Mouse (Mus musculus) lung, adult 2 months (tissue): ENCODE measurements at regions not wholly inside any gene's neighbourhood (a gene's known extent, or its start where the extent isn't known, plus 50 kb on each side); places are given as distances from the start of the nearest gene placed in this dataset.

Source experiments
- DNase-seq: peaks from one replicate; pipeline ENCODE4 v3.0.0; 2022
- H3K4me1 ChIP-seq: fragments of 200-500 bp; 2 replicates; pipeline ENCODE4 v1.6.1; 2011; ENCODE audit warnings: low read length; ENCODE audit not compliant: control insufficient read depth, insufficient read depth
- H3K4me3 ChIP-seq: fragments of 200-500 bp; replicated peaks from 2 replicates; pipeline ENCODE3; 2011; ENCODE audit warnings: low read depth, mild to moderate bottlenecking, control low read depth, low read length; ENCODE audit errors: extremely low read depth
- CTCF ChIP-seq: fragments of 200-500 bp; IDR thresholded peaks from 2 replicates; pipeline ENCODE4 v1.5.1; 2011; ENCODE audit warnings: mild to moderate bottlenecking, low read length, control low read depth; ENCODE audit not compliant: insufficient read depth
- POLR2A ChIP-seq: fragments of 200-500 bp; IDR thresholded peaks from 2 replicates; pipeline ENCODE4 v1.6.1; 2011; ENCODE audit warnings: low read depth, mild to moderate bottlenecking, control low read depth, low read length, borderline replicate concordance; ENCODE audit errors: extremely low read depth
- WGBS: fragments of 180-500 bp; shearing (Covaris S2); methylation state at CpG from one replicate; pipeline ENCODE4 v1.1.7; 2018; 5-methylcytosine and 5-hydroxymethylcytosine counted together

DNA sequence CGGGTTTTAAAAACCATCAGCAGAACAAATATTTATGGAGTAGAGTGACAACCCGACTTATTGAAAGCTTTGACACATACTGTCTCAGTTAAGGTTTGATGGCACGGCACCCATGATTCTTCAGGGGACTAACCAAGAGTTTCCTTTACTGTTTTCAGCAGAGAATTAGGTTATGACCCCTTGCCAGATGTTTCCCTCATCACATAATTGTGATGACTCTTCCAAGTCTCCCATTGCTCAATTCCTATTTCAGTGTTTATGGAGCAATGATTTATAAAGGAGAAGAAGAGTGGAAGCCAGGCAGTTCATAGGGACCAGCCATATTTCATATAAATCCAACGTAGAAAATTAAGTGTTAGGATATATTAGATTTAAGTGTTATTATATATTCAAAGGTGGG, 181.4 kb upstream of the Adgrl2 start:
- Histone ChIP-seq H3K4me1 (no peaks in the 10 kb centered on the region), H3K4me3 (no peak overlapping the region)
- DNase-seq = no peak
- TF ChIP-seq POLR2A = no peak
- TF ChIP-seq CTCF = no peak
- 69% methylated on average over 4 of the region's 4 CpGs for WGBS

DNA sequence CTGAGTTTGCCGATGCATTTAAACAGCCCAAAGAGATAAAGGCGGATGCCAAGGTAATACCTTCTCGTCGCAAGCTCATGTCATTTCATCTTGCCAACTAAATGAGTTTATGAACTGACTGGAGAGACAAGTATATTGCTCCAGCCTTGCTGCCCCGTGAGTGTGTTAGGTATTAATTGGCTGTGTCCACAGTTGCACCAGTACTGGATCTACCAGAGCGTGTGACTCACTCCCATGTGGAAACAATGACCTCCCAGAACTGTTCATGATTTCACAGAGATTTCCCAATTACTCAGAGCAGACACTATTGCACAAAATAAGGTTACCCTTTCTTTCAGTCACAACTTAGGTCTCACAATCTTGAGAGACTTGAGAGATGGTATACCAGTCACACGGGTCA, 179.8 kb upstream of the Adgrl2 start:
- 73% methylated on average over 7 of the region's 7 CpGs for WGBS
- DNase-seq = no peak
- H3K4me1 ChIP-seq = no peaks in the 10 kb centered on the region
- TF ChIP-seq POLR2A = no peak
- TF ChIP-seq CTCF = no peak
- no peak overlapping the region for H3K4me3 ChIP-seq

DNA sequence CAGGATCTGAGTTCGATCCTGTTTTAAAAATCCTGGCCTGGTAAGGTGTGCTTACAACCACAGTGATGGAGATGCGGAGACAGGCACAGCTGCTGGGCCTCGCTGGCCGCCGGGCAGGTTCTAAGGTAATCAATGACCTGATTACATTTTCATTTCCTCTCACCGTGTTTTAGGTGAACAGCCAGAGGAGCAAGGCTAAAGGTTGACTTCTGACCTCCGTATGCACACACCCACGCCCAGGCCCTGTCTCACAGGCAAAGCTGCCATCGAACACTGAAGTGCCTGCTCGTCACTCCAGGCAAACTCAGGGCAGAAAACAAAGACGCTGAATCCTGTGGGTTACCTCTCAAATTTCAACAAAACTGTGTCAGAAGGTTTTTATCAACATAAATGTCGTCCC, 179.1 kb upstream of the Adgrl2 start:
- no peak for TF ChIP-seq POLR2A
- TF ChIP-seq CTCF = no peak
- no peaks in the 10 kb centered on the region for H3K4me1 ChIP-seq
- no peak for DNase-seq
- H3K4me3 ChIP-seq = no peak overlapping the region
- 80% methylated on average over 12 of the region's 12 CpGs for WGBS

DNA sequence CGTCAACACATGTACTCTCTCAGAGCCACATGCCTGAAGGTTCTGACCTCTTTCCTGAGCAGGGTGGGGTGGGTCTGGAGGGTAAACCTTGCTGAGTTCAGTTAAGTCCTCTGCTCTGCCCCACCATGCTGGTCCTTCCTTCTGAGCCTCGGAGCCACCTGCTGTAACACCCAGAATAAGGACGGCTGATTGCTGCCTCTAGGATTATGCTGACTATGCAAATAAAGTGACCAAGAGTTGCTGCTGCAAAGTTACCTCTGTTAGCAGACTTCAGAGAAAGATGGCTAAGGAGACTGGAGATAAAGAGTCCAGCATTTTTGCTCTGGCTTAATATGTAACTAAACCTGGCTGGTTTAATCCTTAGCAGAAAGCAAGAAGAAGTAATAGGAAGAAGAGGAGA, 177.6 kb upstream of the Adgrl2 start:
- H3K4me1 ChIP-seq = no peaks in the 10 kb centered on the region; the same call in 1 of the 2 replicates
- DNase-seq = no peak
- TF ChIP-seq CTCF (no peak), POLR2A (no peak)
- 70% methylated on average over 3 of the region's 3 CpGs for WGBS
- no peak overlapping the region for H3K4me3 ChIP-seq

DNA sequence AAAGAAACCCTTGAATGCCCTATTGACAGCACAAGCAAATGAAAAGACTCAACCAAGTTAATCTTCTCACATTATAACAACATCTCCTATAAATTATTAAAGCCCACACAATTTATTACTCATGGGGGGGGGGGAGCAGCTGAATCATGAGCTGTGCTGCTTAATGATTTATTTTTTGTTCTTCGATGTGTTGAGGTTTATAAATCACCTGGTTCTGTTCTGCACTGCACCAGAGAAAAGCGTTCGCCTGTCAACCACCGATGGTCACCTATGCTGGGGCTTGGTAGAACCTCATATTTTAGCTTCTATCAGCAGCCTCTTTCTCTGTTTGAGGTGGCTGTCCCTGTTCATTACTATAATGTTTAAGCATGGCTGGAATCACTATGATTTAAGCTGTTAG, 174.4 kb upstream of the Adgrl2 start:
- TF ChIP-seq POLR2A (no peak), CTCF (no peak)
- WGBS = 84% methylated on average over 4 of the region's 4 CpGs
- Histone ChIP-seq H3K4me1 (no peaks in the 10 kb centered on the region; the same call in 1 of the 2 replicates), H3K4me3 (no peak overlapping the region)
- DNase-seq = no peak

DNA sequence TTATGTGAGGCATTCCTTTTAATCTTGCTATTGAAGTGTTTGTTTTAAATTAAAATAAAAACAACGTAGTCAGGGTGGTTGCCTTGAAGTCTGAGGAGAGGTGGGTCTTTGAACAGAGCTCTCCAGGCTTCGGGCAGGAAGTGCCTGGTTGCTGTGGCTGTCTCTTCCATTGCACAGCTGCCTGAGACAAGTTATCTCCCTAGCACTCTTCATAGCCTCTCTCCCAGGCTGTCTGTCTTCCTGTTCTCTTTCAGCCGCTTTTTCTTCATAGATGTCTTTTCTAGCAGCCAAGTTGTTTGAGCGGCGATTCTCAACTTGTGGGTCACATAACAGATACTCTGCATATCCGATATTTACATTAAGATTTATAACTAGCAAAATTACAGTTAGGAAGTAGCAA, 173.2 kb upstream of the Adgrl2 start:
- DNase-seq = no peak
- Histone ChIP-seq H3K4me3 (no peak overlapping the region), H3K4me1 (no peaks in the 10 kb centered on the region; the same call in 1 of the 2 replicates)
- TF ChIP-seq POLR2A = no peak
- no peak for TF ChIP-seq CTCF
- WGBS = 58% methylated on average over 6 of the region's 6 CpGs

DNA sequence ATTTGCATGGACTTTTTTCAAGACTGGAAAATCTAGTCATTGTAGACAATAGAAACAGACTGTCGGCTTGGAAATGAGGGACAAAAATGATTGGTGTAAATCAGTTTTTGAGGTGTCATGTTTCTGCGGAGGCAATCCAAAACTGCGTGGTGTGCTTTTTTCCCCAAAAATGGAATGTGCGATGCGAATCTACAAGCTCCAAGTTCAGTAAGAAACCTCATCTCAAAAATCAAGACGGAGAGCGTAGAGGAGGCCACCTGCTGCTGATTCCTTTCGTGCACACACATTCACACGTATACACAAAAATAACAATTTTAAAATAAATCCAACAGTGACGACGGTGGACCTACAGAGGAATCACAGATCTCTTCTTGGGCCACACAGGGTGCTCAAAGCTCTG, 170.5 kb upstream of the Adgrl2 start:
- Histone ChIP-seq H3K4me1 (no peaks in the 10 kb centered on the region; the same call in 1 of the 2 replicates), H3K4me3 (no peak overlapping the region)
- no peak for DNase-seq
- TF ChIP-seq POLR2A (no peak), CTCF (no peak)
- 92% methylated on average over 11 of the region's 11 CpGs for WGBS

DNA sequence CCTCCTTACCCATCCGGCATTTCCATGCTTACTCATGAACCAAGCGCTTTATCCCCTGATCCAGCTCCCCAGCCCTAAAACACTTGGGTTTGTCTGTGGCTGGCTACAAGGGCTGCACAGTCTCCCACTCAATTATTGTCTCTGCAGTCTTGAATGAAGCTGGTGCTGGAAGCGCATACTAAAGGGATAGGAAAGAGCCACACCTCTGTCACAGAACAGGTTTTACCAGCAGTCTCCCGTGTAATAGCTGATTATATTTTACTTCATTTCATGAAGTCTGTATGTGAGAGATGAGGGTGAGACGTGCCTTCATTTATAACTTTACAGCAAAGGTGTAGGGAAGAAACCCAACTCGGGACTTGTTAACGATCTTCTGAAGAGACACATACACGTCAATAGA, 167.0 kb upstream of the Adgrl2 start:
- no peak for DNase-seq
- no peaks in the 10 kb centered on the region for H3K4me1 ChIP-seq
- H3K4me3 ChIP-seq = no peak overlapping the region
- TF ChIP-seq POLR2A (no peak), CTCF (no peak)
- WGBS = 86% methylated on average over 8 of the region's 8 CpGs

GRCm38 (mm10) chr3:149152312-149152711, 162.0 kb upstream of the Adgrl2 start:
- DNase-seq = no peak
- 74% methylated on average over 4 of the region's 4 CpGs for WGBS
- H3K4me1 ChIP-seq = no peaks in the 10 kb centered on the region; the same call in 1 of the 2 replicates
- TF ChIP-seq CTCF (no peak), POLR2A (no peak)
- no peak overlapping the region for H3K4me3 ChIP-seq

DNA sequence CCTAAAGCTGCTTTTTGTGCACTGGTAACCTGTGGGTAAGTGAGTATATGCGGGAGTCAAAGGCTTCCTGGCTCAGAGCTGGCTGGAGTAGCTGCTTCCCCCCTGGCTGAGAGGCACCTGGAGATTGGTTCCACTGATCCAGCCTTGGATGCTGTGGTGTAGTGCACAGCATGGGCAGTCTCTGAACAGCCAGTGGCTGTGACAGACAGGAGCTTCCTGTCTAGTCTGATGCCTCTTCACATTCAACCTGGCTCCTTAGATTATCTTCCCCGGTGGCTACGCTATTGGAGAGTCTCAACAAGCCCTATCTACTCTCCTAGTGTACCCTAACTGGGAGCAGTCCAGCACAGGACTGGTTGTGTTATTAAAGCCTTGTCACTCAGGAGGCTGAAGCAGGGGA, 160.4 kb upstream of the Adgrl2 start:
- Histone ChIP-seq H3K4me3 (no peak overlapping the region), H3K4me1 (no peaks in the 10 kb centered on the region; the same call in 1 of the 2 replicates)
- no peak for DNase-seq
- TF ChIP-seq CTCF = no peak
- TF ChIP-seq POLR2A = no peak
- WGBS = 79% methylated on average over 3 of the region's 3 CpGs

DNA sequence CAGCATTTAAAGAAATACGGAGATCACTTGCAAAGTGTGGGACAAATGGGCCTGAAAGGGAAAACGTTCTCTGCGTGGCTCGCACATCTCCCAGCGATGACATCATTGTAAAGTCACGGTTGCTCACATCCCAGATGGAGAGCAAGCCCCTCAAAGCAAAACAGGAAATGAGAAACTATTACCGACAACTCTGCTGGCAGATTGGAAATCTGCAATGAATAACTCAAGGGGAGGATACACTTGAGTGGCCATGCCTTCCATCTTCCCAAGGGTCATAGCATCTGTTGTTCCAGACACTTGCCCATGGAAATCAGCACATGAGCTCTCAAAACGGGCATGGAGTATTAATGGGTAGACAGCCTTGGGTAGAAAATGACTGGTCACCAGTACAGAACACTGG, 158.3 kb upstream of the Adgrl2 start:
- no peak for DNase-seq

GRCm38 (mm10) chr3:149147916-149148315, 157.6 kb upstream of the Adgrl2 start:
- H3K4me3 ChIP-seq = no peak overlapping the region
- no peaks in the 10 kb centered on the region; the same call in 1 of the 2 replicates for H3K4me1 ChIP-seq
- DNase-seq = no peak
- 98% methylated on average over 6 of the region's 6 CpGs for WGBS
- no peak for TF ChIP-seq POLR2A
- TF ChIP-seq CTCF = no peak

More for the DNA sequence above, 158.3 kb upstream of the Adgrl2 start:
- no peaks in the 10 kb centered on the region; the same call in 1 of the 2 replicates for H3K4me1 ChIP-seq
- H3K4me3 ChIP-seq = no peak overlapping the region
- TF ChIP-seq CTCF (no peak), POLR2A (no peak)
- WGBS = 71% methylated on average over 8 of the region's 8 CpGs
